Mouse (Mus musculus) bone marrow macrophage, adult 2 months (primary cell): Measurements from ENCODE around the gene Zc3h10.

Source experiments
- CTCF ChIP-seq: IDR thresholded peaks from 2 replicates; pipeline ENCODE4 v1.5.1; 2012; ENCODE audit warnings: low read depth, mild to moderate bottlenecking, low read length, moderate library complexity
- POLR2A ChIP-seq: IDR thresholded peaks from 2 replicates; pipeline ENCODE4 v1.6.1; 2012; ENCODE audit warnings: mild to moderate bottlenecking, low read depth, low read length, borderline replicate concordance

DNA sequence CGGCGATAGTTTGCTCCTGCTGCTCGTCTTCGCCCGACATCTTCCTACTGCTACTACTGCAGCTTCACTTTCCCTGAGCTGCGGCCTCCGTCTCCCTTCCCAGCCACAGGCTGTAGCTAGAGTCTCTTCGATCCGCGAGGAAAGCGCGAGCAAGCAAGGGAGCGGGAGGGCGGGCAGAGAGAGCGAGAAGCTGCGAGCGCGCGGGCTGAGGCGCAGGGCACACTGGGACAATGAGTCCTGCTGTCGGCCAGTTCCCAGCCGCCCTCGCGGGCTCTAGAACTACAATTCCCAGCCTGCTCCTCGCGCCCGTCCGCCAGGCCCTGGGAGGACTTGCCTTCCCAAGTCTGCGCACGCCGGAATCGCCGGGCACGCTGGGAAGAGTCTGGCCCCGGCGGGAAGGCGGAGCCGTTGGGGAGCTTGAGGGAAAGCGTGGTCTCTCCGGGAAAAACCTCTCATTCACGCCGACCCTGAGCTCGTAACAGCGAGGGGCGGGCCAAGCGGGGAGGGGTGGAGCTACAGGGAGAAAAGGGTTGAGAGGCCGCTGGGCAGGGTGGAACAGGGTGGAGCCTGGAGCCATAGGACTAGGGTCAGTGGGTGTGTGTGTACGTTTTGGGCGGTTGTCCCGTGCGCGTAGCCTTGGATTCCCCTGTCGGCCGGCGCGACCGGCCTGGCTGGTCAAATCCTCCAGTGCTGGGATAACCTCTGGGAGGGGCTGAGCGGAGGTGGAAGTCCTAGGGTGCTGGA lies 18.4 kb upstream of the Zc3h10 start, which contains the start of gene Pa2g4:
- TF ChIP-seq CTCF: no peak
- TF ChIP-seq POLR2A: no peak
